Mouse (Mus musculus) lung, embryonic 16.5 days (tissue): Measurements from ENCODE around the gene Hba-a1. TPM values are rescaled to one million over a fixed set of nuclear protein-coding genes. Genes with fewer than 3 reads are reported as not detected.

Experiments used
- ATAC-seq: fragments of 200-750 bp; cut with Nextera tagmentation; 2 replicates; pipeline ENCODE4 v1.8.0; 2017; ENCODE audit warnings: low read depth, mild to moderate bottlenecking, moderate library complexity
- H3K27ac ChIP-seq: fragments of 300-500 bp; sonication (generic); 2 replicates; pipeline ENCODE4 v1.5.1; 2014; ENCODE audit warnings: mild to moderate bottlenecking, control low read depth, low read length
- H3K27me3 ChIP-seq: fragments of 300-500 bp; sonication (generic); 2 replicates; pipeline ENCODE4 v1.6.1; 2014; ENCODE audit warnings: low read depth, low read length, mixed read lengths; ENCODE audit not compliant: control insufficient read depth, insufficient read depth
- H3K36me3 ChIP-seq: fragments of 300-500 bp; sonication (generic); 2 replicates; pipeline ENCODE4 v1.6.1; 2014; ENCODE audit warnings: low read length; ENCODE audit not compliant: control insufficient read depth, insufficient read depth
- H3K4me1 ChIP-seq: fragments of 300-500 bp; sonication (generic); replicated peaks from 2 replicates; pipeline ENCODE4 v1.6.1; 2014; ENCODE audit warnings: low read length, mixed read lengths; ENCODE audit not compliant: control insufficient read depth, insufficient read depth
- H3K4me2 ChIP-seq: fragments of 300-500 bp; sonication (generic); 2 replicates; pipeline ENCODE4 v1.6.1; 2014; ENCODE audit warnings: low read depth, low read length, control low read depth
- H3K4me3 ChIP-seq: fragments of 300-500 bp; sonication (generic); 2 replicates; pipeline ENCODE4 v1.5.1; 2014; ENCODE audit warnings: mild to moderate bottlenecking, low read length, control low read depth
- H3K9ac ChIP-seq: fragments of 300-500 bp; sonication (generic); 2 replicates; pipeline ENCODE4 v1.6.1; 2014; ENCODE audit warnings: low read length, control low read depth
- H3K9me3 ChIP-seq: fragments of 300-500 bp; sonication (generic); 2 replicates; pipeline ENCODE4 v1.6.1; 2016; ENCODE audit warnings: low read length; ENCODE audit not compliant: control insufficient read depth
- WGBS: fragments of 180-500 bp; shearing (Covaris S2); extraction: QIAGEN DNeasy Blood & Tissue Kit; methylation state at CpG from one replicate; pipeline ENCODE4 v1.1.7; 2014; 5-methylcytosine and 5-hydroxymethylcytosine counted together
- polyA plus RNA-seq: library from polyadenylated mRNA; unstranded; fragments of >200 nt; fragmentation: Nextera tagmentation; extraction: Ambion mirVana; gene quantifications from 2 replicates; pipeline ENCODE4 v1.2.1, GENCODE M21; 2015

Hba-a1 gene
- polyA plus RNA-seq, 1 experiment from 2014 or later, result 8,555 TPM

- 0 out of 2 replicates have a peak, but pooled peaks have one; percentile 29 for ATAC-seq
- H3K27ac ChIP-seq, result no peak overlapping the region
- H3K9me3 ChIP-seq, result no peaks in the 10 kb centered on the region
- H3K4me3 ChIP-seq, result no peak overlapping the region
- H3K4me1 ChIP-seq, result no peaks in the 10 kb centered on the region; the same call in 1 of the 2 replicates
- WGBS, result 35% methylated on average over 8 of the region's 8 CpGs
- H3K4me2 ChIP-seq, result no peak overlapping the region
- H3K9ac ChIP-seq, result no peak overlapping the region
- no peaks in the 10 kb centered on the region for H3K36me3 ChIP-seq
- H3K27me3 ChIP-seq, result no peaks in the 10 kb centered on the region
Measured at GRCm38 (mm10) chr11:32321196-32321565, 37.9 kb downstream of the Hba-a1 start.

GRCm38 (mm10) chr11:32324609-32325008, 41.3 kb downstream of the Hba-a1 start:
- Histone ChIP-seq H3K4me3 (peak overlapping the region; percentile 31; the same call in 1 of the 2 replicates), H3K4me2 (peak overlapping the region; percentile 55), H3K27me3 (no peaks in the 10 kb centered on the region), H3K9ac (peak overlapping the region; percentile 58), H3K9me3 (no peaks in the 10 kb centered on the region), H3K27ac (no peak overlapping the region), H3K36me3 (no peaks in the 10 kb centered on the region), H3K4me1 (no peaks in the 10 kb centered on the region; the same call in 1 of the 2 replicates)
- peak; percentile 84 for ATAC-seq
- 8% methylated on average over 15 of the region's 15 CpGs for WGBS

- Histone ChIP-seq H3K27ac (0 out of 2 replicates have a peak overlapping the region, but pooled peaks have one; percentile 42), H3K4me1 (peaks cover 14% of the 10 kb centered on the region; the same call in 1 of the 2 replicates), H3K9ac (no peak overlapping the region), H3K4me3 (no peak overlapping the region), H3K27me3 (no peaks in the 10 kb centered on the region), H3K36me3 (no peaks in the 10 kb centered on the region), H3K9me3 (no peaks in the 10 kb centered on the region; the same call in 1 of the 2 replicates), H3K4me2 (no peak overlapping the region)
- peak; percentile 72 for ATAC-seq
- 56% methylated on average over 6 of the region's 6 CpGs for WGBS
Measured at GRCm38 (mm10) chr11:32331075-32331474, 47.8 kb downstream of the Hba-a1 start.

GRCm38 (mm10) chr11:32331861-32332260, 48.5 kb downstream of the Hba-a1 start:
- no peaks in the 10 kb centered on the region for H3K36me3 ChIP-seq
- WGBS, result 39% methylated on average over 5 of the region's 5 CpGs
- no peak overlapping the region for H3K4me2 ChIP-seq
- H3K4me1 ChIP-seq, result peaks cover 14% of the 10 kb centered on the region; the same call in 1 of the 2 replicates
- H3K4me3 ChIP-seq, result no peak overlapping the region
- peaks cover 1% of the 10 kb centered on the region for H3K9me3 ChIP-seq
- ATAC-seq, result peak; percentile 58; the same call in 1 of the 2 replicates
- no peak overlapping the region for H3K27ac ChIP-seq
- no peaks in the 10 kb centered on the region for H3K27me3 ChIP-seq
- H3K9ac ChIP-seq, result no peak overlapping the region

- no peak overlapping the region for H3K4me2 ChIP-seq
- no peak overlapping the region for H3K4me3 ChIP-seq
- H3K27ac ChIP-seq, result no peak overlapping the region
- H3K36me3 ChIP-seq, result no peaks in the 10 kb centered on the region
- H3K27me3 ChIP-seq, result no peaks in the 10 kb centered on the region
- peaks cover 5% of the 10 kb centered on the region for H3K9me3 ChIP-seq
- H3K9ac ChIP-seq, result no peak overlapping the region
- no peak for ATAC-seq
- H3K4me1 ChIP-seq, result peaks cover 14% of the 10 kb centered on the region; the same call in 1 of the 2 replicates
- 66% methylated on average over 2 of the region's 2 CpGs for WGBS
Measured at GRCm38 (mm10) chr11:32333235-32333634, 49.9 kb downstream of the Hba-a1 start.

Other genes with a start within 250 kb of the Hba-a1 start
- 0.06 and 0.23 TPM in 2 replicates for gene Il9r, start 83.2 kb upstream of the Hba-a1 start, polyA plus RNA-seq
- gene Snrnp25, start 78.1 kb upstream of the Hba-a1 start, polyA plus RNA-seq, result 49.2 and 52.1 TPM in 2 replicates
- 70.9 and 71.2 TPM in 2 replicates for gene Rhbdf1, start 61.2 kb upstream of the Hba-a1 start, polyA plus RNA-seq
- gene Mpg, start 57.0 kb upstream of the Hba-a1 start, polyA plus RNA-seq, result 35.9 and 37.9 TPM in 2 replicates
- 45.2 and 46.2 TPM in 2 replicates for gene Nprl3, start 15.8 kb upstream of the Hba-a1 start, polyA plus RNA-seq
- 64.4 and 68.2 TPM in 2 replicates for gene Hba-x, start 7.1 kb upstream of the Hba-a1 start, polyA plus RNA-seq
- 1.8 and 2.8 TPM in 2 replicates for gene Hbq1b, start 3.5 kb downstream of the Hba-a1 start, polyA plus RNA-seq
- gene Hba-a2, start 13.0 kb downstream of the Hba-a1 start, polyA plus RNA-seq, result 22,746 and 25,203 TPM in 2 replicates
- 0.46 and 1.1 TPM in 2 replicates for gene Hbq1a, start 16.6 kb downstream of the Hba-a1 start, polyA plus RNA-seq
- 23.4 and 23.6 TPM in 2 replicates for gene Sh3pxd2b, start 64.3 kb downstream of the Hba-a1 start, polyA plus RNA-seq
- gene Ubtd2, start 171.9 kb downstream of the Hba-a1 start, polyA plus RNA-seq, result 38.2 and 42.0 TPM in 2 replicates
- 0.79 TPM in 1 of 2 replicates, not detected in the other for gene Efcab9, start 248.6 kb downstream of the Hba-a1 start, polyA plus RNA-seq
- gene Stk10, start 249.8 kb downstream of the Hba-a1 start, polyA plus RNA-seq, result 2.6 and 3.2 TPM in 2 replicates